Mouse (Mus musculus): ENCODE data around the gene Trp53tg5. TPM values are rescaled to one million over a fixed set of nuclear protein-coding genes. Genes with fewer than 3 reads are reported as not detected.

Gene Trp53tg5
- not detected in 2 replicates for polyA plus RNA-seq (2012; rRNA removed)

DNA sequence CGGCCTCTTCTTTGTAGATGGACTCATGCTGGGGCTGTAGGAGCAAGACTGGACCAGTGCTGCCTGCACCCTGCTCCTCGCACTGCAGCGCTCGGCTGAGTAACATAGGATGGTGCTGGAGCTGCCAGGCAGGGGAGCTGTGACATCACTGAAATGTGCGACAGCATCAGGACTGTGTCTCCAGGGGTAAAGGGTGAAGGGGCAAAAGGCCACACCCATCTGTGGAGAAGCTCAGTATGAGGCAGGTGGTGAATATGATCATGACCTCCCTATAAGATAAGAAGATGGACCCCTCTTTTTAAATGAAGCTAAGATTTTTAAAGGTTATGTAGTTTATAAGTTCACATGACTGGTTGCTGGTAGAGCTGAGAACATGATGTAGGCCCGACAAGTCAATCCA, at the start of gene Trp53tg5:
TSS of gene Trp53tg5 (minus strand) at position 101 of the 400 bp plus-strand sequence.

GRCm38 (mm10) chr2:164496847-164497690, 23.5 kb upstream of the Trp53tg5 start, which contains the start of gene Pigt:
Gene Pigt (plus strand): TSS chr2:164497520.

GRCm38 (mm10) chr2:164485681-164486257, 12.2 kb upstream of the Trp53tg5 start, which contains the start of gene Dbndd2:
Gene Dbndd2 (plus strand): TSS chr2:164486106.

DNA sequence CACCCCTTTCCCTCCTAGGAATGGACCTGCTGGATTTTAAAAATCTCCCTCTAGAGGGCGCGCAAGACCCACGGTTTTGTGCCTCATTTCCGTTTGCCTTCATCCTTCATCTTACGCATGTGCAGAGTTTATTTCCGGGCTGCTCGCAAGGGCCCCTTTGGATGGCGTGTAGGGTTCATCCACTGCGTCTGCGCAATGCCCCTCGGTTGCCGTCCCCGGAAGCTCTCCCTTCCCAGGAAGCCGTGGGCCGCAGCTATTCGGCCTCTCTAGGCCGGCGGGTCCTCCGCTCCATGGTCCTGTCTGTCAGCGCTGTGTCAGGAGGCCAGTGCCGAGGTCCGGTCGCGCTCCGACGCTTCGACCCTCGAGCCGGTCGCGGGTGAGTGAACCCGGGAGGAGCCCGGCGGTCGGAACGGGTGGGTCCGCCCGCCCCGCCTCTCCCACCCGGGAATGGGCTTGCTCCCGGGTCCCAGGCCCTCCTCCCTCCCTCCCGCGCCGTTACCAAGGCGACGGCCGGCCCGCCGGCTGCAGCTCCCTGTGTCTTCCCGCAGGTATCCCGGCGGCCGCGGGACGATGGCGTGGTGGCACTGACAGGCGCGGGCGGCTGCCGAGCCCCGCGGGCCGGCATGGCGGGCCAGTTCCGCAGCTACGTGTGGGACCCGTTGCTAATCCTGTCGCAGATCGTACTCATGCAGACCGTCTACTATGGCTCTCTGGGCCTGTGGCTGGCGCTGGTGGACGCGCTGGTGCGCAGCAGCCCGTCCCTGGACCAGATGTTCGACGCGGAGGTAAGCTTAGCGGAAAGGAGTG, 12.6 kb downstream of the Trp53tg5 start, which contains the start of gene Gm20458:
TSS of gene Gm20458 (plus strand) at position 223 of the 807 bp plus-strand sequence.

GRCm38 (mm10) chr2:164456864-164457300, 16.6 kb downstream of the Trp53tg5 start, which contains the start of gene Sys1:
Gene Sys1 (plus strand): TSS chr2:164456964.

DNA sequence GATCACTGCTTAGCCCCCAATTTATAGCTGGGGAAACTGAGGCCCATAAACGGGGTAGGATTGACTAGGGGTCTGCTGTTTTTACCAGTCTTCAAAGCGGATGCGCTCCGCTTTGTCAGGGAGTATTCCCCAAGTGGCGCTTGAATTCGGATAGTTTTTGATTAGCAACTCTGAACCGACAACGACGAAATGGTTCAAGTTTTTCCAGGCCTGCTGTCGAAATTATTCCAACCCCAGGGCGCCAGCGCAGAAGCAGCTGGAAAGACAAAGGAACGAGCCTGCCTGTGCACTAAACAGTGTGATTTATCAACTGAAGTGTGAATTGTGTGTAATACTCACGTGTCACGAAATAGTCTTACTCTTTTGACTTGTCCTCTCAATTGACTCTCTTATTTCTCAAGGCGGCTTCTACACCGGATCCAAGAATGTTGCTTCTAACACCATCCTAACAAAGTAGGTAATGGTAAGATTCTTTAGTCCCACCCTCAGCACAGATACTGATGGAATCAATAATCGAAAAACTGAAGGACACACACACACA, 30.0 kb downstream of the Trp53tg5 start, which contains the start of gene Sdc4:
TSS of gene Sdc4 (minus strand) at position 428 of the 541 bp plus-strand sequence.

Other genes with a start within 250 kb of the Trp53tg5 start
- gene Svs2, start 235.3 kb downstream of the Trp53tg5 start, polyA plus RNA-seq (2012; rRNA removed) = not detected in 2 replicates
- gene Svs3b, start 217.1 kb downstream of the Trp53tg5 start, polyA plus RNA-seq (2012; rRNA removed) = not detected in 2 replicates
- not detected in 2 replicates for gene Svs4, start 195.3 kb downstream of the Trp53tg5 start, polyA plus RNA-seq (2012; rRNA removed)
- not detected in 2 replicates for gene Svs3a, start 184.5 kb downstream of the Trp53tg5 start, polyA plus RNA-seq (2012; rRNA removed)
- gene Svs6, start 157.0 kb downstream of the Trp53tg5 start, polyA plus RNA-seq (2012; rRNA removed) = not detected in 2 replicates
- gene Svs5, start 141.0 kb downstream of the Trp53tg5 start, polyA plus RNA-seq (2012; rRNA removed) = not detected in 2 replicates
- 17.9 and 23.1 TPM in 2 replicates for gene Slpi, start 84.6 kb downstream of the Trp53tg5 start, polyA plus RNA-seq (2012; rRNA removed)
- gene Rbpjl, start 70.6 kb downstream of the Trp53tg5 start, polyA plus RNA-seq (2012; rRNA removed) = 0.07 and 18.9 TPM in 2 replicates
- 6.8 and 7.4 TPM in 2 replicates for gene Matn4, start 68.6 kb downstream of the Trp53tg5 start, polyA plus RNA-seq (2012; rRNA removed)
- 107 and 113 TPM in 2 replicates for gene Sdc4, start 29.8 kb downstream of the Trp53tg5 start, polyA plus RNA-seq (2012; rRNA removed)
- gene Sys1, start 16.8 kb downstream of the Trp53tg5 start, polyA plus RNA-seq (2012; rRNA removed) = 163 and 226 TPM in 2 replicates
- gene Gm20458, start 12.8 kb downstream of the Trp53tg5 start, polyA plus RNA-seq (2012; rRNA removed) = 59.6 and 66.8 TPM in 2 replicates
- 73.3 and 88.5 TPM in 2 replicates for gene Dbndd2, start 12.4 kb upstream of the Trp53tg5 start, polyA plus RNA-seq (2012; rRNA removed)
- 181 and 196 TPM in 2 replicates for gene Pigt, start 23.8 kb upstream of the Trp53tg5 start, polyA plus RNA-seq (2012; rRNA removed)
- 715 and 811 TPM in 2 replicates for gene Wfdc2, start 88.7 kb upstream of the Trp53tg5 start, polyA plus RNA-seq (2012; rRNA removed)
- gene Spint3, start 99.7 kb upstream of the Trp53tg5 start, polyA plus RNA-seq (2012; rRNA removed) = not detected in 2 replicates
- gene Wfdc6a, start 111.7 kb upstream of the Trp53tg5 start, polyA plus RNA-seq (2012; rRNA removed) = 0.16 TPM in 2 replicates
- gene Eppin, start 119.9 kb upstream of the Trp53tg5 start, polyA plus RNA-seq (2012; rRNA removed) = not detected in 2 replicates
- gene Wfdc6b, start 139.8 kb upstream of the Trp53tg5 start, polyA plus RNA-seq (2012; rRNA removed) = 0.15 TPM in 1 of 2 replicates, not detected in the other
- 0.31 and 0.35 TPM in 2 replicates for gene Wfdc8, start 139.9 kb upstream of the Trp53tg5 start, polyA plus RNA-seq (2012; rRNA removed)
- gene Wfdc16, start 165.1 kb upstream of the Trp53tg5 start, polyA plus RNA-seq (2012; rRNA removed) = 0.13 and 0.16 TPM in 2 replicates
- not detected in 2 replicates for gene Wfdc10, start 182.3 kb upstream of the Trp53tg5 start, polyA plus RNA-seq (2012; rRNA removed)
- gene Wfdc9, start 182.9 kb upstream of the Trp53tg5 start, polyA plus RNA-seq (2012; rRNA removed) = not detected in 2 replicates
- not detected in 2 replicates for gene Wfdc11, start 200.4 kb upstream of the Trp53tg5 start, polyA plus RNA-seq (2012; rRNA removed)
- gene Wfdc13, start 211.4 kb upstream of the Trp53tg5 start, polyA plus RNA-seq (2012; rRNA removed) = 0.28 and 0.73 TPM in 2 replicates
- gene Spint4, start 224.8 kb upstream of the Trp53tg5 start, polyA plus RNA-seq (2012; rRNA removed) = not detected in 2 replicates
- gene Spint5, start 241.6 kb upstream of the Trp53tg5 start, polyA plus RNA-seq (2012; rRNA removed) = not detected in 2 replicates

Measured in colon, adult 2 months (tissue).